Mouse (Mus musculus): Measurements from ENCODE around the gene Pde4b.

GRCm38 (mm10) chr4:102486921-102487240 lies 399.5 kb downstream of the Pde4b start:
- TF ChIP-seq CTCF (IDR thresholded peaks at IDR 0.05; ENCODE audit: borderline replicate concordance, control insufficient read depth, extremely low read depth, insufficient read depth, low read length, poor library complexity) (no peak), POLR2A (IDR thresholded peaks at IDR 0.05; ENCODE audit: control insufficient read depth, extremely low read depth, insufficient read depth, low read length, poor library complexity) (no peak)

Data from thymus, adult 2 months (tissue).